Mouse (Mus musculus) lung, adult 2 months (tissue): ENCODE measurements around the gene Iqschfp.

ENCODE experiments used
- CTCF ChIP-seq: fragments of 200-500 bp; IDR thresholded peaks from 2 replicates; pipeline ENCODE4 v1.5.1; 2011; ENCODE audit warnings: mild to moderate bottlenecking, low read length, control low read depth; ENCODE audit not compliant: insufficient read depth
- POLR2A ChIP-seq: fragments of 200-500 bp; IDR thresholded peaks from 2 replicates; pipeline ENCODE4 v1.6.1; 2011; ENCODE audit warnings: low read depth, mild to moderate bottlenecking, control low read depth, low read length, borderline replicate concordance; ENCODE audit errors: extremely low read depth

GRCm38 (mm10) chr3:68150688-68151087, 258.7 kb downstream of the Iqschfp start:
- TF ChIP-seq POLR2A (no peak), CTCF (no peak)
